Mouse (Mus musculus): ENCODE measurements around the gene Slc2a10. TPM values are rescaled to one million over a fixed set of nuclear protein-coding genes. Genes with fewer than 3 reads are reported as not detected.
"Not testable (repeated sequence)": the region's sequence is repeated elsewhere in the genome, so short reads cannot be mapped to it uniquely, and the experiment has no call there.

Slc2a10 gene
- polyA plus RNA-seq, 2 experiments: 0.13 to 0.23 TPM

DNA sequence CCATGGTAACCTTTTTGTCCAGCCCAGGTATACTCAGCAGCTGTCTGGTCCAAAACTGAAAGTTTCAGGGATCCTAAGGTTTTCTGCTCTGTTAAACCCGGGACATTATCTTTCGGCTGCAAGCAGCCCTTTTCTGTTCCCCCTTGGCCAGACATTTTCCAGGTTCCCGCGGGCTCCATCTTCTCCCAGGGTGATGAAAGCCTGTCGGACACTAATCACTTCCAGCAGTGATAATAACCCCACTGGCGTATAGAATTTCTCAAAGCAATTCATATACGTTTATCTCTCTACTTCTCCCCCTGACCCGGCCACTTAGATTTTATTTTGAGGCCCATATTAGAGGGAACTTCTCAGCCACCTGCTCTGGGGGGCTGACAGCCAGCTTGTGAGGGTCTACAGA, 42.8 kb downstream of the Slc2a10 start:
- Histone ChIP-seq H3K36me3 (replicated peaks; ENCODE audit: control insufficient read depth, insufficient read depth, low read depth) (no peaks in the 10 kb centered on the region), H3K4me1 (replicated peaks; ENCODE audit: control insufficient read depth in 2 of 2, insufficient read depth in 2 of 2, low read length in 1 of 2) (no peaks in the 10 kb centered on the region), H3K27me3 (ENCODE audit: control insufficient read depth, insufficient read depth, low read length) (no peaks in the 10 kb centered on the region), H3K27ac (no peak overlapping the region), H3K4me3 (ENCODE audit: insufficient read depth in 1 of 2, low read depth in 2 of 2, low read length in 2 of 2) (no peak overlapping the region), H3K9ac (replicated peaks) (no peak overlapping the region), H3K4me2 (ENCODE audit: low read depth) (no peak overlapping the region), H3K9me3 (ENCODE audit: control insufficient read depth, low read length) (no peaks in the 10 kb centered on the region)
- TF ChIP-seq CTCF (IDR thresholded peaks at IDR 0.05; ENCODE audit: low read depth): no peak
- TF ChIP-seq EP300 (IDR thresholded peaks at IDR 0.05; ENCODE audit: low read depth): no peak
- ATAC-seq (ENCODE audit: insufficient read depth) (no peak), DNase-seq (ENCODE audit: low read depth in 3 of 3, low spot score in 3 of 3) (no peak)
- WGBS (ENCODE audit: insufficient replicate concordance): 61% methylated on average over 8 of the region's 8 CpGs

- TF ChIP-seq EP300 (IDR thresholded peaks at IDR 0.05; ENCODE audit: low read depth) (no peak), CTCF (IDR thresholded peaks at IDR 0.05; ENCODE audit: low read depth) (no peak)
- DNase-seq (ENCODE audit: low read depth in 3 of 3, low spot score in 3 of 3) (peak; percentile 29 to 45 (median 30)), ATAC-seq (ENCODE audit: insufficient read depth) (no peak)
- Histone ChIP-seq H3K27me3 (ENCODE audit: control insufficient read depth, insufficient read depth, low read length) (no peaks in the 10 kb centered on the region), H3K36me3 (replicated peaks; ENCODE audit: control insufficient read depth, insufficient read depth, low read depth) (no peaks in the 10 kb centered on the region), H3K4me1 (replicated peaks; ENCODE audit: control insufficient read depth in 2 of 2, insufficient read depth in 2 of 2, low read length in 1 of 2) (no peaks in the 10 kb centered on the region), H3K27ac (no peak overlapping the region), H3K4me2 (ENCODE audit: low read depth) (no peak overlapping the region), H3K4me3 (ENCODE audit: insufficient read depth in 1 of 2, low read depth in 2 of 2, low read length in 2 of 2) (no peak overlapping the region), H3K9me3 (ENCODE audit: control insufficient read depth, low read length) (no peaks in the 10 kb centered on the region), H3K9ac (replicated peaks) (no peak overlapping the region)
- 47% methylated on average over 9 of the region's 9 CpGs for WGBS (ENCODE audit: insufficient replicate concordance)
These were observed 43.8 kb downstream of the Slc2a10 start for GRCm38 (mm10) chr2:165547410-165547809.

GRCm38 (mm10) chr2:165548627-165549026, 45.0 kb downstream of the Slc2a10 start:
- WGBS (ENCODE audit: insufficient replicate concordance): 65% methylated on average over 6 of the region's 6 CpGs
- DNase-seq (ENCODE audit: low read depth in 3 of 3, low spot score in 3 of 3) (no peak), ATAC-seq (ENCODE audit: insufficient read depth) (no peak)
- Histone ChIP-seq H3K27ac (no peak overlapping the region), H3K9me3 (ENCODE audit: control insufficient read depth, low read length) (no peaks in the 10 kb centered on the region), H3K36me3 (replicated peaks; ENCODE audit: control insufficient read depth, insufficient read depth, low read depth) (no peaks in the 10 kb centered on the region), H3K27me3 (ENCODE audit: control insufficient read depth, insufficient read depth, low read length) (no peaks in the 10 kb centered on the region), H3K4me2 (ENCODE audit: low read depth) (no peak overlapping the region), H3K4me3 (ENCODE audit: insufficient read depth in 1 of 2, low read depth in 2 of 2, low read length in 2 of 2) (no peak overlapping the region), H3K4me1 (replicated peaks; ENCODE audit: control insufficient read depth in 2 of 2, insufficient read depth in 2 of 2, low read length in 1 of 2) (no peaks in the 10 kb centered on the region), H3K9ac (replicated peaks) (no peak overlapping the region)
- TF ChIP-seq CTCF (IDR thresholded peaks at IDR 0.05; ENCODE audit: low read depth) (no peak), EP300 (IDR thresholded peaks at IDR 0.05; ENCODE audit: low read depth) (no peak)

DNA sequence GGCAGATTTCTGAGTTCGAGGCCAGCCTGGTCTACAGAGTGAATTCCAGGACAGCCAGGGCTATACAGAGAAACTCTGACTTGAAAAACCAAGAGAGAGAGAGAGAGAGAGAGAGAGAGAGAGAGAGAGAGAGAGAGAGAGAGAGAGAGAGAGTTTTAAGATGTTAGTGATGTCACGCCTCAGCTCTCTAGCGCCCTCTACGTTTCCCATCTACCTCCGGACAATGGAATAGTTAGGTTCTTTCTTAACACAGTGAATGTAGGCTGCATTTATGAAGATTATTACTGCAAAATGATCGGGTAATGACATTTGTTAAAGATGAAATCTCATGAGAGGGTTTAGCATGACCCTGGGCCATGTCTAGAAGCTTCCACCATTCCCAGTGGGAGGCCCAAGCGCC, 46.8 kb downstream of the Slc2a10 start:
- H3K4me3 ChIP-seq (ENCODE audit: insufficient read depth in 1 of 2, low read depth in 2 of 2, low read length in 2 of 2); H3K4me2 ChIP-seq (ENCODE audit: low read depth); ATAC-seq (ENCODE audit: insufficient read depth); H3K9me3 ChIP-seq (ENCODE audit: control insufficient read depth, low read length); H3K27ac ChIP-seq; H3K36me3 ChIP-seq (replicated peaks; ENCODE audit: control insufficient read depth, insufficient read depth, low read depth); H3K4me1 ChIP-seq (replicated peaks; ENCODE audit: control insufficient read depth in 2 of 2, insufficient read depth in 2 of 2, low read length in 1 of 2); H3K27me3 ChIP-seq (ENCODE audit: control insufficient read depth, insufficient read depth, low read length); H3K9ac ChIP-seq (replicated peaks); DNase-seq (ENCODE audit: low read depth in 3 of 3, low spot score in 3 of 3): not testable (repeated sequence)
- TF ChIP-seq CTCF (IDR thresholded peaks at IDR 0.05; ENCODE audit: low read depth): peak; percentile 40; the same call in 1 of the 2 replicates
- 52% methylated on average over 7 of the region's 7 CpGs for WGBS (ENCODE audit: insufficient replicate concordance)

- TF ChIP-seq CTCF (IDR thresholded peaks at IDR 0.05; ENCODE audit: low read depth) (no peak), EP300 (IDR thresholded peaks at IDR 0.05; ENCODE audit: low read depth) (no peak)
- DNase-seq (ENCODE audit: low read depth in 3 of 3, low spot score in 3 of 3) (no peak), ATAC-seq (ENCODE audit: insufficient read depth) (no peak)
- 54% methylated on average over 9 of the region's 9 CpGs for WGBS (ENCODE audit: insufficient replicate concordance)
- no peak overlapping the region for H3K27ac ChIP-seq
- H3K9me3 ChIP-seq (ENCODE audit: control insufficient read depth, low read length): no peaks in the 10 kb centered on the region
- no peak overlapping the region for H3K9ac ChIP-seq (replicated peaks)
- H3K4me1 ChIP-seq (replicated peaks; ENCODE audit: control insufficient read depth in 2 of 2, insufficient read depth in 2 of 2, low read length in 1 of 2): no peaks in the 10 kb centered on the region
- H3K4me3 ChIP-seq (ENCODE audit: insufficient read depth in 1 of 2, low read depth in 2 of 2, low read length in 2 of 2): no peak overlapping the region
- H3K4me2 ChIP-seq (ENCODE audit: low read depth): no peak overlapping the region
- no peaks in the 10 kb centered on the region for H3K36me3 ChIP-seq (replicated peaks; ENCODE audit: control insufficient read depth, insufficient read depth, low read depth)
- H3K27me3 ChIP-seq (ENCODE audit: control insufficient read depth, insufficient read depth, low read length): no peaks in the 10 kb centered on the region
These were observed 50.5 kb downstream of the Slc2a10 start for GRCm38 (mm10) chr2:165554066-165554465.
